Mouse (Mus musculus) kidney, postnatal 0 days (tissue): ENCODE measurements at regions not wholly inside any gene's neighbourhood (a gene's known extent, or its start where the extent isn't known, plus 50 kb on each side); places are given as distances from the start of the nearest gene placed in this dataset.

ENCODE experiments used
- ATAC-seq: fragments of 200-750 bp; cut with Nextera tagmentation; replicated peaks from 2 replicates; pipeline ENCODE4 v1.8.0; 2017; ENCODE audit warnings: low read depth, moderate number of reproducible peaks, moderate TSS enrichment, moderate library complexity; ENCODE audit not compliant: low FRiP score
- DNase-seq: peaks from one replicate; pipeline ENCODE4 v3.0.0-alpha.2; 2016; ENCODE audit warnings: low spot score
- H3K27ac ChIP-seq: fragments of 300-500 bp; sonication (generic); 2 replicates; pipeline ENCODE4 v1.5.1; 2014; ENCODE audit warnings: mild to moderate bottlenecking
- H3K27me3 ChIP-seq: fragments of 300-500 bp; sonication (generic); 2 replicates; pipeline ENCODE4 v1.6.1; 2014; ENCODE audit warnings: low read length, mixed read lengths; ENCODE audit not compliant: insufficient read depth
- H3K36me3 ChIP-seq: fragments of 300-500 bp; sonication (generic); 2 replicates; pipeline ENCODE4 v1.6.1; 2014; ENCODE audit warnings: low read length, mixed read lengths; ENCODE audit not compliant: insufficient read depth
- H3K4me1 ChIP-seq: fragments of 300-500 bp; sonication (generic); replicated peaks from 2 replicates; pipeline ENCODE4 v1.6.1; 2014; ENCODE audit warnings: antibody characterized with exemption, low read length, mixed read lengths; ENCODE audit not compliant: insufficient read depth
- H3K4me2 ChIP-seq: fragments of 300-500 bp; sonication (generic); 2 replicates; pipeline ENCODE4 v1.6.1; 2014; ENCODE audit warnings: mild to moderate bottlenecking, low read length, moderate library complexity, mixed read lengths
- H3K4me3 ChIP-seq: fragments of 300-500 bp; sonication (generic); replicated peaks from 2 replicates; pipeline ENCODE4 v1.5.1; 2014; ENCODE audit warnings: low read depth, low read length
- H3K9ac ChIP-seq: fragments of 300-500 bp; sonication (generic); 2 replicates; pipeline ENCODE4 v1.6.1; 2014; ENCODE audit warnings: low read depth, low read length
- H3K9me3 ChIP-seq: fragments of 300-500 bp; sonication (generic); replicated peaks from 2 replicates; pipeline ENCODE4 v1.6.1; 2016; ENCODE audit warnings: low read length, inconsistent platforms, mixed read lengths
- CTCF ChIP-seq: IDR thresholded peaks from 2 replicates; pipeline ENCODE4 v1.5.1; 2016; ENCODE audit warnings: antibody characterized with exemption, low read depth, mild to moderate bottlenecking, moderate library complexity
- WGBS: fragments of 180-500 bp; shearing (Covaris S2); extraction: QIAGEN DNeasy Blood & Tissue Kit; methylation state at CpG from one replicate; pipeline ENCODE4 v1.1.7; 2014; 5-methylcytosine and 5-hydroxymethylcytosine counted together

GRCm38 (mm10) chr1:61562091-61562490, 76.5 kb upstream of the Pard3b start:
- Histone ChIP-seq H3K4me2 (no peak overlapping the region), H3K4me3 (no peak overlapping the region), H3K36me3 (no peaks in the 10 kb centered on the region), H3K4me1 (no peaks in the 10 kb centered on the region), H3K9me3 (no peaks in the 10 kb centered on the region), H3K9ac (no peak overlapping the region), H3K27me3 (no peaks in the 10 kb centered on the region), H3K27ac (no peak overlapping the region)
- TF ChIP-seq CTCF = no peak
- ATAC-seq (no peak), DNase-seq (no peak)
- WGBS = 85% methylated on average over 2 of the region's 2 CpGs

GRCm38 (mm10) chr1:61565471-61565870, 73.2 kb upstream of the Pard3b start:
- Histone ChIP-seq H3K4me1 (no peaks in the 10 kb centered on the region), H3K9me3 (no peaks in the 10 kb centered on the region), H3K36me3 (no peaks in the 10 kb centered on the region), H3K27me3 (no peaks in the 10 kb centered on the region), H3K4me2 (no peak overlapping the region), H3K27ac (no peak overlapping the region), H3K4me3 (no peak overlapping the region), H3K9ac (no peak overlapping the region)
- WGBS = 86% methylated on average over 4 of the region's 4 CpGs
- DNase-seq = no peak
- ATAC-seq = no peak
- TF ChIP-seq CTCF = no peak

GRCm38 (mm10) chr1:61574276-61574675, 64.3 kb upstream of the Pard3b start:
- Histone ChIP-seq H3K9ac (no peak overlapping the region), H3K9me3 (no peaks in the 10 kb centered on the region), H3K4me3 (no peak overlapping the region), H3K27me3 (no peaks in the 10 kb centered on the region), H3K4me2 (no peak overlapping the region), H3K4me1 (no peaks in the 10 kb centered on the region), H3K36me3 (no peaks in the 10 kb centered on the region), H3K27ac (no peak overlapping the region)
- TF ChIP-seq CTCF = no peak
- no peak for ATAC-seq
- whole genome bisulfite sequencing = 75% methylated on average over 2 of the region's 2 CpGs
- no peak for DNase-seq

GRCm38 (mm10) chr1:61576758-61577157, 61.9 kb upstream of the Pard3b start:
- H3K27ac ChIP-seq = no peak overlapping the region
- no peak for TF ChIP-seq CTCF
- H3K36me3 ChIP-seq = no peaks in the 10 kb centered on the region
- no peak overlapping the region for H3K4me3 ChIP-seq
- no peak overlapping the region for H3K4me2 ChIP-seq
- H3K9me3 ChIP-seq = no peaks in the 10 kb centered on the region
- 91% methylated on average over 4 of the region's 4 CpGs for WGBS
- no peak for DNase-seq
- ATAC-seq = no peak
- H3K27me3 ChIP-seq = no peaks in the 10 kb centered on the region
- no peak overlapping the region for H3K9ac ChIP-seq
- no peaks in the 10 kb centered on the region for H3K4me1 ChIP-seq

GRCm38 (mm10) chr1:61587251-61587650, 51.4 kb upstream of the Pard3b start:
- no peak overlapping the region for H3K9ac ChIP-seq
- H3K4me3 ChIP-seq = no peak overlapping the region
- WGBS = 58% methylated on average over 8 of the region's 8 CpGs
- H3K27ac ChIP-seq = no peak overlapping the region
- TF ChIP-seq CTCF = no peak
- no peaks in the 10 kb centered on the region for H3K4me1 ChIP-seq
- DNase-seq = peak; percentile 5
- no peak overlapping the region for H3K4me2 ChIP-seq
- no peaks in the 10 kb centered on the region for H3K36me3 ChIP-seq
- H3K27me3 ChIP-seq = no peaks in the 10 kb centered on the region
- no peaks in the 10 kb centered on the region for H3K9me3 ChIP-seq
- no peak for ATAC-seq
